Mouse (Mus musculus): ENCODE results near the gene Gja5.

- TF ChIP-seq POLR2A (IDR thresholded peaks at IDR 0.05; ENCODE audit: extremely low read depth, insufficient read depth, low read length): no peak
- TF ChIP-seq CTCF (IDR thresholded peaks at IDR 0.05; ENCODE audit: low read depth, low read length): no peak
Observed at GRCm38 (mm10) chr3:97062814-97063213, 158.3 kb downstream of the Gja5 start.

Data from liver, adult 2 months (tissue).